Mouse (Mus musculus): ENCODE results near the gene Arhgap17.

The Arhgap17 gene

DNA sequence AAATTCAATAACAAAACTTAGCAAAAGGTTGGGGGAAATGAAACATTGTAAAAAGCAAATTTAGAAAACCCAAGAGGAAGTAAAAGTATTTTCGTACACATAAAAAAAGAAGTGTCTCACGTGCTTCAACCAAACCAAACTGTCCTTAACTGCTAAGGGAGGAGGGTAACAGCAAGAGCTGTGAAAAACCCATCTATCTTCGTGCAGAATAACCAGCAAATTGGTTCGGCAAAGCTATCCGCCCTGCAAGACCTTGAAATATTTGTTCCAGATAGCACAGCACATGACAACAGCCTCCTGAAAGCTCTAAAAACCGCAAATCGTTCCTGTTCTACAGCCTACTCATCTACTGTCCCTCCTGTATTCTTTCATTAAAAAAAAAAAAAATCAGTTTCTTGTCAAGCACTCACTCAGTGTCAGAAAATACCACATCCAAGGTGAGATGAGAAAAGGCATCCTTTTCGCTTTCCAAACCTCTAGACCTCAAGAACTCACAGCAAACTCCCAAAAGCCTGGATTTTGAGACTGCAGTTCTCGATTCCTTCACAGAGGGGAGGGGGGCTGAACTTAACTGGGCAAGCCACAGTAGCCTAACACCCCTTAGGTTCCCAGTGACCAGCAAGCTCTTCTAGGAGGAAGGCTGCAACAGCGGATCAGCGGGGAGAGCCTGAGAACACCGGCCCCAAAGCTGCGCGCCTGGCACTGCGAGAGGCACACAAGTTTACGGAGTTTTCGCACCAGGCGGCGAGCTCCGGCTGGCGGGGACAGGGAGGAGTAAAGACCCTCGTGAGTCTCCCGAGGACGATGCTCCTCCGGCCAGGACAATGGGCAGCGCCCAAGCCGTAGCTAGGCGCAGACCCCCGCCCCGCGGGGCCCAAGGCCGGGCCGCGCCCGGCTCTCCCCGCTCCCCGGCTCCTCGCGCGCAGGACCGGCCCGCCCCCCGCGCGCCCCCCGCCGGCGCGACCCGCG, 653 bp downstream of the Arhgap17 start:
- no peak for DNase-seq (ENCODE audit: low spot score)

DNA sequence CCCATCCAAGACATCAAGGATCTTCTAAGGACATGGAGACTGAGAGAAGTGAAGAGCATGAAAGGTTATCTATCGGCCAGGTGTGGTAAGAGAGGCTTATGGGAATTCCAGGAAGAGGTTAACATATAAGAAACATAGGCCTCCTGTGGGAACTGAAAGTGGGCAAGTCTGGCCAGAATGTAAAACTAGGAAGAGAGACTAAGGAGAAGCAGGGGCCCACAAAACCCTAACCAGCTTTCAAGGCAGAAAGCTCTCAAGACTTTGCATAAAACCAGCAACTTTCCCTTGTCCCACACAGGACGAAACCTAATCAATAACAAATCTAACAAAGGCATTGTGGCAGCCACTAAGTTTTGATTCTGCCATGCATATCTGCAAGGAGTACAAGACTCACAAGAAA, 1.5 kb downstream of the Arhgap17 start:
- DNase-seq (ENCODE audit: low spot score), result no peak

DNA sequence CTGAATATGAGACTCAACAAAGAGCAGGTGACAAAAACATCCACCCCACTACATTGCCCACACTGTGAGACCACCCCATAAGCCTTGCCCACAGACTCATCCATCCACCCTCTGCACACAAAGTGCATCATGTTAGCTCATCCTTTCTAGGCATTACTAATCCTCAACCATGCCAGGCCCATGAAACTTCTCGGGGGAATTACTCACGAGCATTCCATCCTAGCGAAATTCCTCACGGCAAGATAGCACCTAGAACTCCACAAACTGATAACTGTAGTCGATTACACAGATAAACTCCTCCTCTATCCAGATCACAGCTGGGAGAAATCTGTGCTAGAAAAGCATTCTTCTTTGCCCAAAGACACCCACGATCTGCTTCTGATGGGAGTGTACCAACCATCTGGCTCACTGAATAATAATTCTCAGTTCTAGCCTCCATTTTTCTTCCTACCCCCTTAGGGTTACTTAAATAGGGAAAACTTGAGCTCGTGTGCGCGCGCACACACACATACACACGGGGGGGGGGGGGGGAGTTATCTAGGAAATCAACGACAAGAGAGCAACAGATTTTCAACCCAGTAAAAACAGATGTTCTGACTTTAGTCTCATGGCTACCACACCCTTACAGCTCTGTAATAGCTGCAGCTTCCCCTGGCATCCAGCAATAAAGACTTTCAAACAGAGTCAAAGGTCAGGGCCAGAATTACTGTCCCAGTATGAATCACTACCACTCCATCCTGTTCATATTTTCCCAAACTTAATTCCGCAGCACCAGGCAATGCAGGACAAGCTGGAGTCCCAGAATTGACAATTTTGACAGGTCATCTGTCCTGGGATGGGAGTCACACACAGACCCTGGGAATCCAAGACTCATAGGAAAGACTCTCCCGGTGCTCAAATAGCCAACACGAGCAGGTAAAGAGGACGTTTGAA, 2.2 kb downstream of the Arhgap17 start:
- no peak for DNase-seq (ENCODE audit: low spot score)

DNA sequence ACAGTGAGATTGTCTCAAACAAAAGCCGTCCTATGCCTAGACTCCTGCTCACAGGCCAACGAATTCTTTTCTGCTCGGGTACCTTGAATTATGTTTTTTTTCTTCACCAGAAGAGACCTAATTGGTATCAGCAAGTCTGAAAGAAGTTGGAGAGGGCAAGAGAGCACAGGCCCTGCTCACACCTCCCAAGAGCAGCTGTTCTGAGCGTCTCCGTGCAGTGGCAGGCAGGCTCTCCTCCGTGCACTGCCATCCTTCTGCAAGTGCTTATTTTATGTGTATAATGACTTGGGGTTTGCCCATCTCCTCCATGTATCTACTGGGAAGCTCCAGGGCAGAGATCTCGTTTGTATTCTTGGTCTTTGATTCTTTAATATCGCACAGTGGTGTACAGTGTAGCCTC, 2.9 kb downstream of the Arhgap17 start:
- no peak for DNase-seq (ENCODE audit: low spot score)

DNA sequence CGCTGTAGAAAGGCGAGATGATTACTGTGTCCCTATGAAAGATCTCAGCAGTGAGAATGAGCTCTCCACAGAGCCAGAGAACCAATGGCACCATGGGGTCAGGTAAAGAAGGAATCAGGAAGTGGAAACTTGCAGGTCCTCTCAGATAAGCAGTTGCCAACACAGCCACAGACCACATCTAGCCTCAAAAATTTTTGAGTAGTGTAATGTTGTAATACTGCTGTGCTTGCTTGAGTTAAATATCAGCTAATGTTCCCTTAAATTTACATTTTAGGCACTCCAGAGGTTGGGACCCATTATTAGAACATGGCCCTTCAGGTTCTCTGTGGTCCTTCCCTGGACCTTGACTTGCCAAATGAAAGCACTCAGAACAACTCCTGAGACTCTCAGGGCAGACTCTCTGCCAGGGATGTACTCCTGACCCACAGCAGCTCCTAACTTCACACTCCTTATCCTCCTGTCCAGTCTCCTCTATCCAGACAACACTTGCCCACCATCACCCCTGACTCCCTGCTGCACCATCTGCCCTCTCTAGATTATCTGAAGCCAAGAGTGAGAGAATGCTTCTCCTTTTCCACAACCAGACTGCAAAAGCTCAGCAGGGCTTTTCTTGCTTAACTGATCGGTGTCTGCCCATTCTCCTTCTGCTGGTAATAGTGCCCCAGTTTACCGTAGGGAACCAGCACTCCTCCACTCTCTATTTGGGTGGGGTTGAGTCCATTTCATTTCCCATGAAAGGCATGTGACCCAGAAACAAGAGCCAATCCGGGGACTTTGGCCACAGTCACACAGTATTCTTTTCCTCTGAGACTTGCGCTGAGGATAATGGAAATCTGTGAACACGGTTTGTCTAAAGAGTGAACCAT, 3.6 kb downstream of the Arhgap17 start:
- no peak for DNase-seq (ENCODE audit: low spot score)

DNA sequence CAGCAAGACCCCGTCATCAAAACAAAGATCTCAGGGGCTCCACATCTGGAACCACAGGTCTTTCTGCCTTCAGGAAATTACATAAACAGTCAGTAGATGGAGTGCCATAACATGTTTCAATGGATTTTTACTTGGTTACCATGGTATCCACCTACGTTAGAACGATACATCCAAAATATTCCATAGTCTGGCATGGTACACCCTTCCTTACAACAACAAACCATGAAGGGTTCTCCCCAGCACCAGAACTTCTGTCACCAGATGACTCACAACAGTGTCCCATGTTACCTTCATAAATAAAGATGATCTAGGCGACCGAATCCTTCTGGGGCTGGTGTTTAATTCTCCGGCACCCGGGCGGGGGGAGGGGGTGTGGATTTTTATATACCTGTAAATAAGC, 5.7 kb downstream of the Arhgap17 start:
- no peak for DNase-seq (ENCODE audit: low spot score)

DNA sequence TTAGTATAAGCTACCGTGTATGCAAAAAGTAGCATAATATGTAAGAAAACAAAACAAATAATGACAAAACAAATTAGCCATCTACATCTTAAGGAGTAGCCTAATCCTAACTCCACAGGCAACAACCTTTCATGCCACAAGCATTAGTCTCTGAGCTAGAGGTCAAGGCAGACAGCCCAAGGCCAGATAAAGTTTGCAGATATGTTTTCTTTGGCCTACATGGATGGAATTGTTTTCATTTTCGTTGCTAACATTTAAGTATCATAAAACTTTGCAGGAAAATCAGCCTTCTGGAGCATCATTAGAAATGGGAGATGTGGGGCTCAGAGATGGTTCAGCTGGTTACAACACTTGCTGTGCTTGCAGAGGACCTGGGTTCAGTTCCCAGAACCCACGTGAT, 6.9 kb downstream of the Arhgap17 start:
- no peak for DNase-seq (ENCODE audit: low spot score)

DNA sequence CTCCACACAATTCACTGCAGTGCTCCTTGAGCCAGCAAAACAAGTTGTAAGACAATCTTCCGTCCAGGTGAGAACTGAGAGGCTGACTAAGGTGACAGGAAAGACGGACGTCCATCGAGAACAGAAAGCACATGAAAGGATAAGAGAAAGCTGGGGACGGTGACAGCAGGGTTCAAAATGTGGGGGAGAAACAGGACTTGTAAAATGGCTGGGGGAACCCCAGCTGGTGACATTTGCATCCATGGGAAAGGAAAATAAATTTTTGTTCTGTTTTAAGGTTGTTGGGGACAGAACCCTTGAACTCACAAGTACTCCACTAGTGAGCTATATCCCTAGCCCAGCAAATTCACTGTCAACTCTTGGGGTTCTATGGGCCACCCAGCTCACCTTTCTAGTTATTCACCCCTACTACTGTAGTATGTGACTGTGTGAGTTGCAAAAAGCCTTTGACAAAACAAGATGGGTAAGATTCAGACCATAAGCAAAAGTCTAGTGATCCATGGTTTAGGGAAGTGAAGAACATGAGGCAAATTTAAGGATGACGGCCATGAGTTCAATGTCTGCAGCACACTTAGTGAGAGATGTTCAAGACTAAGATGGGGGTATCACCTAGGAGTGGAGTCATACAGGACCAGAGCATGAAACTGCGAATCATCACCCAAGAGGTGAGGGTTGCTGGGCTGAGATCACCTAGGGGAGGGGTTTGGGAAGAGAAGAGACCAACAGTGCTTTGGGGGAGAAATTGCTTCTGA, 8.3 kb downstream of the Arhgap17 start:
- no peak for DNase-seq (ENCODE audit: low spot score)

DNA sequence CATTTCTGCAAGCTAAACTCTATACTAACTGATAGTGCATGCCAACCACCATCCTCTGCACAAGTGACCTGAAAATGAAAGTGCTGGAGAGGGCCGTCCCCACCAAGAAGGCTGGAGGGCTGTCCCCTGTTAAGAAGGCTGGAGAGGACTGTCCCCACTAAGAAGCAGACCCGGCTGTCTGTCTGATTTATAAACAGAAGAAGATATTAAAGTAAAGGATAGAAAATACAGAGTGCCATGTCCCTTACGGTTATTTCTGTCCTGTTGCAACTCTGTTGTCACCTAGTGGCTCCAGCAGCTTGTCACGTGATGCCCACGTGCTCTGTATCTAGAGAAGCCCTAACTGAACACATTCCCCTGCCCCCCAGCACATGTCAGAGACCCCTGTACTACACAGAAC, 9.5 kb downstream of the Arhgap17 start:
- no peak for DNase-seq (ENCODE audit: low spot score)

DNA sequence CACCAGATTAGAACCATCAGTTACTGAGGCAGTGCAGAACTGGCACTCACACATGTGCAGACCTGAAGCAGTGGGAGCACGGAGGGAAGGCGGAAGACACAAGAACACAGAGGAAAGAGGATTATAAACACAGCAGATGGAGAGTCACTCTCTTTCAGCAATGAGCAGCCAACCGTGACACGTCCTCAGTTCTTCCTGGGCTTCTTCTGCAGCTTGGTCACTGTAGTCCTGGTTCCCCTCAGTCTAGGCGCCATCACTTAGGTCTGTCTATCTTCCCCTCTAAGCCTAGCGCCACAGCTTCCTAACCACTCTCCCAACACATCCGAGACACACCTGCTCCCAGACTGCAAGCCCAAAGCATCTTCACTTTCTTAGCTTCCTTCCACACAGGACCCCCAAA, 10.6 kb downstream of the Arhgap17 start:
- DNase-seq (ENCODE audit: low spot score), result no peak

DNA sequence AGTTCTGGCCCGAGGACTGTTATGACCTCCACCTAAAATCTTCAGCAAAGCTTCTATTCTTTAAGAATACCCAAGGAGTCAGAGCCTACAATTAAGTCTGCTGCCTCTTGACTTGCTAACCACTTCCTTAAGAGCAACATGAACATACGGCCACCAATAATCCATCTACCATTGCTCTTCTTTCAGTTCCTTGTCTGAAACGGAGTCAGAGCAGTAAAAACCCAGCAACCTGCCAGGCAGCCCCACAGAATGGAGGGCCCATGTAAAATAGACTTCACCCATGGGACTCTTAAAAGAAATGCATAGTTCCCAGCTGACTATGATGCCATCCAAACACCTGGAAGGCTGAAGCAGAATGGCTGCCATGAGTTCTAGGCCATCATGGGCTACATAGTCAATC, 13.6 kb downstream of the Arhgap17 start:
- no peak for DNase-seq (ENCODE audit: low spot score)

DNA sequence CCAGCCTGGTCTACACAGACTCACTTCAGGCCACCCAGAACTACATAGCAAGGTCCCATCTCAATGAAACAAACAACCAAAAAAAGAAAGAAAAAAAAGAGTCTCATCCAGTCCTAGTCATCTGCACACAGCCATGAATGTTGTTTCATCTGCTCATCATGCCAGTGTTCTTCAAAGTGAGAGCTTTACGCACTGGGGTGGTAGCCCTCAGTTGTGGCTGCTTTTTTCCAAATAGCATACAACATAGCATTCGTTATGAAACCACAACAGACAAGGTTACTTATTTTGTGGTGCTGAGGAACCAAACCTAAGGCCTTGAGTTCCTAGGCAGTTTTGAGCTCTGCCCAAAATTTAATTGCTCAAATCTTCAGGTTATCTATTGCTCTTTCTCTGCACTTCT, 14.9 kb downstream of the Arhgap17 start:
- DNase-seq (ENCODE audit: low spot score), result no peak

DNA sequence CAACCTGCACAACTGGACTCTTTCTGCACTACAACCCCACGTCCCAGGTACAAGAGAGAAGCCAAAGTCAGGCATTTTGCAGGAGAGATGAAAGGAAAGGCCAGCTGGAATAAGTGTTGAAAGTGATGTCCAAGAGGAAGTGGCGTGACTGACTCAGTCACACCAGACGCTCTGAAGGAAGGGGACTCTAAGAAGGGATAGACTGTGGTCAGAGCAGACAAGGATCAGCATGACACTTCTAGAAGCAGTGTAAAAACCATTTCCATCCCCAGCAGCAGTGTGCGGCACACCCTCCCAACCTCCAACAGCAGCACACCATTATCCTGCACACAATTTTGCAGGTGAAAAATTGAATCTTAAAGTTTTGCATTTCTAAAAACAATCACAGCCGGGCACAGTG, 15.3 kb downstream of the Arhgap17 start:
- no peak for DNase-seq (ENCODE audit: low spot score)

DNA sequence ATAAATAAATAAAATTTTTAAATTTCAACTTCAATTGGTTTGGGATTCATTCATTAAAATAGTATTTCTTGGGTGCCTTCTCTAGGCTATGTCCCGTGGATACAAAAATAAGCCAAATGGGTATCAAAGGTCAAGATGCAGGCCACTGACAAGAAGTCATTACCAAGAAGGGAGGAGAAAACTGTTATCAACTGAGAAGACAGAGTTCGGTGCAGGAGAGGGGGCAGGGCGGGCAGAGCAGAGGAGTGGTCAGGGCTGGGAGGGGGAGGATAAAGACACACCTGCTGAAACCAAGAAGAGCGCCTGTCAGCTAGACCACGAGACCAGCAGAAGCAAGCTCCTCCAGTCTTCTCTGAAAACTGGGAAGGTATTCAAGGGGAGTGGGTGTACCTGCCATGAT, 15.8 kb downstream of the Arhgap17 start:
- DNase-seq (ENCODE audit: low spot score), result no peak

DNA sequence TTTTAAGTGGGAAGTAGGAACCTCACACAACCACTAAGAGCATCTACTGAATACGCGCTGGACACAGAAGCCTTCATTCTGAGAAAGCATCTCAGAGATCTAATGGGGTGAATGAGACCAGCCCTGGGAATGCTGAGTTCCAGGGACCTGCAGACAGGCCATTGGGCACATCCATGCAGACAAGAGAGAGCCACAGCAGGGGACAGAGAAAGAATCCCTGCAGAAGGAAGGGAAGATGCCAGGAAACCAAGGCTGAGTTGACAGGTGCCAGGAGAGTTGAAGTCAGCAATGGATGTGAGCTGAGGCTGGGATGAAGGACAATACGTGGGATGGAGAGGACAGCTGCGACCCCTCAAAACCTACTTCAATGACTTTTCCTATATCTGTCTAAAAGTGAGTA, 16.6 kb downstream of the Arhgap17 start:
- no peak for DNase-seq (ENCODE audit: low spot score)

DNA sequence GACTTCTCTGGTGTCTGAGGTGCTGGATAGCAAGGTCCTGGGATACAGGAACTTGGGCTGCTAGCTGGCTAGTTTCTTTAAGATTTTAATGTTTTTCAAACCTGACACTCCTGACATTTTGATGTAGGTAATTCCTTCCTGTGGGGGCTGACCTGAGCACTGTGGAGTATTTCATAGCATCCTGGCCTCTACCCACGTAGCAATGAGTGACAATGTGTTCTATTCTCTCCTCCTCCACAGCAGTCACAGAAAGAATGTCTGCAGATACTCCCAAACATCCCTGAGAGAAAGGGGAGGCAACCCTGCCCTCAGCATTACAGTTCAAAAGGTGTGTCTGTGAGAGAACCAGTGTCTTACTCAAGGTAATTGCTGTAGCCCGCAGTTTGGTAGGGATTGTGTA, 19.5 kb downstream of the Arhgap17 start:
- DNase-seq (ENCODE audit: low spot score), result no peak

DNA sequence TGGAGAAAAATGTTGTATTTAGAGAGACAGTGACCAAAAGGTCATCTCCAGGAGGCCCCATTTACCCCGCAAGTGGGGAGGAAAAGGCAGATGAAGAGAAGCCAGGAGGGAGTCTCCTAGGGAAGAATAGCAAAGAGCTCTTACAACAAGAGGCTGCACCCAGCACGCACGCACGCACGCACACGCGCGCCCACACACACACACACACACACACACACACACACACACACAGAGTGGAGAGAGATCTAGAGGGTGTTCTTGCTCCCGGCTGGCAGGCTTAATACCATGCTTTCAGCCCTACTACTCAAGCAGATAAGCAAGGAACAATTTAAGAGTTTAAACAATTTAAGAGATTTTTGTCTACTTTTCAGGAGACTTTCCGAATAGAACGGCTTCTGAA, 19.9 kb downstream of the Arhgap17 start:
- no peak for DNase-seq (ENCODE audit: low spot score)

DNA sequence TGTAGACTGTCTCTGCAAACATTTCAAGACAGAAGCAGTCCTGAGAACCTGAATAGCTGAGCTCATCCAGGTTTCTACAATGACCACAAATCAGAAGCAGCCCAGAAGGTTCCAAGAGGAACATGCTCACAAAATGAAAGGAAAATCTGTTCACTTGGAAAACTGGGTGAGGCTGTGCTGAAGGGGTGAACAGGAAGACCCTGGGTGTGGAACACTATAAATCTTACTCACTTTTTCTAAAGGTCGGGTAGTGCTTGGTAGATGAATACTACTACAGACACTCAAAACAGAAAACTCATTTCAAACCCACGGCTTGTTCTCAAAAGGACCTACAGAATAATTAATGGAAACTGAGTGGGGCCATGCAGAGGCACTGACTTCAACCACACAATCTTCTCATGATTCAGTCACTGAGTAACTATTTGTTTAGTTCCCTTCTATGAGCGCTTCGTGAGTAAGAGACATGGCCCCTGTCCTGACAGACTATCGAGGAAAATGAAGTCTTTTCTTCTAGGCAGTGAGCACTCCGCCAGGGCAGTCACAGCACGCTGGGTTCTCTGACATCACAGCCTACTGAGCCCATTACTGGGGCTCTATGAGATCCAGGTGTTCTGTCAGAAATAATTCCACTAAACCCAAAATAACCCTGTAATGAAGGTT, 23.0 kb downstream of the Arhgap17 start:
- no peak for DNase-seq (ENCODE audit: low spot score)

DNA sequence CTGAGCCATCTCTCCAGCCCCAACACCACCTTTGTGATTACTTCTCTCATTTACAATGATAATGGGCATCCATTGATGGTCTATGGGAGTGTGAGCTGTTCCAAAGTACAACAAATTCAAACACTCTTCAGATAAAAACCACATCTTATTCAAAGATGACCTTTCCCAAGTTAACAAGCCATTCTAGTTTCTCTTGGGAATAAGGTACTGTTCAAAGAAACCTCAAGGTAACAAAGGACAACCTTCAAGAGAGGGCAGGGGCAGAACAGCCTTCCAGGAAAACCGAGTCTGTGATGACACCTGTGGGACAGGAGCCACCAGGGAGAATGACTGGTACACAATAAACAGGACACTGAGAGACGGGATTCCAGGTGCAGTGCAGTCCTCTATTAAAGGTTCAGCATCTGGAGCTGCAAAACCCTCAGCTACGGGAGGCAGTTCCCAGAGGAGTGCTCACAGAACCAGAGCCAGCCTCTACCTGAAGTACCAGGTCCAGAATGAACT, 24.6 kb downstream of the Arhgap17 start:
- DNase-seq (ENCODE audit: low spot score), result no peak

DNA sequence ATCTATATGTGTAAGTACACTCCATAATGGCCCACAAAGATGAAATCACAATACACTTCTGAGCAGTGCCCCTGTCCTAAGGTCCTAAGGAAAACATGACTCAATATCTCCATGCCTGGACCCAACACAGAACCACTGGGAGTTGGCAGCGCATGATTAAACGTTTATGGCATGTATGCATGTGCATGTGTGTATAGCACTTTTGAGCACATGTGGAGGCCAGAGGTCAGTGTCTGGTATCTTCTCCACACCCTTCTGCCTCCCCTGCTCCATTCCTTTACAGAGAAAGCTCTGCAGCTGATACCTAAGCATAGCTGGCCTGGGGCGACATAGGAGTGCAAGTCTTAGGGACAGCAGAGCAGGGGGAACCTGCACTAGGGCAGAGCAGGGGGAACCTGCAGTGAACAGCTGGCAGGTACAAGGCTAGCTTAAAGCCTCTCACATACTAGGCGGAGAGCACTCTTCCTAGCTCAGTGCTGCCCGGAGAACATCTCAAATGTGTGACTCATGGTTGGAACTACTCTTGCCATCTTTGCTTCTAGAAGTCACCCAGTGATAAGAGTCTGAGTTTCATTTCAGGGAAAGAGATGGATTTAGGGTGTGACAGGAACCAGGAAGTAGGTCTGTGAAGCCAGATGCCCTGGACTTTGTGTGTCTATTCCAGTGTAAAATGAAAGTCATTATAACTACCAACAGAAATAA, 25.5 kb downstream of the Arhgap17 start:
- no peak for DNase-seq (ENCODE audit: low spot score)
